Mouse (Mus musculus): ENCODE measurements at regions not wholly inside any gene's neighbourhood (a gene's known extent, or its start where the extent isn't known, plus 50 kb on each side); places are given as distances from the start of the nearest gene placed in this dataset.

DNA sequence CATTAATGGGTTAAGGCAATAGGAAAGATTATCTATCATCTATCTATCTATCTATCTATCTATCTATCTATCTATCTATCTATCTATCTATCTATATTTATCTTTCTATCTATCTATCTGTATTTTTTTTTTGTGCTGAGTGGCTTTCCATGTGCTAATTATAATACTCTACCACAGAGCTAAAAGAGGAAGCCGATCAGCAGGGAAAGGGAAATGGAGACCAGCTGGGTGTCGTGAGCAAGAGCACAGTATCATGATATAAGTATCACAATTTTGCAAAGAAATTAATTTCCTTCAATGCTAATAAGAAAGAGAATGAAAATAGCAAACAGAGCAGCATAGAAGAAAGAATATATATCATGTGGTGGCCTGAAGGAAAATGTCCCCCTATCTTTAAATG is 69.6 kb downstream of the Cldn1 start:
- TF ChIP-seq CTCF (IDR thresholded peaks at IDR 0.05; ENCODE audit: low read depth) (no peak), EP300 (IDR thresholded peaks at IDR 0.05; ENCODE audit: low read depth) (no peak)
- H3K4me1 ChIP-seq (replicated peaks; ENCODE audit: control insufficient read depth in 2 of 2, insufficient read depth in 2 of 2, low read length in 1 of 2) = no peaks in the 10 kb centered on the region
- no peak overlapping the region for H3K9ac ChIP-seq (replicated peaks)
- ATAC-seq (ENCODE audit: insufficient read depth) (no peak), DNase-seq (ENCODE audit: low read depth in 3 of 3, low spot score in 3 of 3) (no peak)
- H3K4me3 ChIP-seq (ENCODE audit: insufficient read depth in 1 of 2, low read depth in 2 of 2, low read length in 2 of 2) = no peak overlapping the region
- no peak overlapping the region for H3K27ac ChIP-seq
- 17% methylated on average over 2 of the region's 2 CpGs for WGBS (ENCODE audit: insufficient replicate concordance)
- H3K4me2 ChIP-seq (ENCODE audit: low read depth) = no peak overlapping the region
- H3K27me3 ChIP-seq (ENCODE audit: control insufficient read depth, insufficient read depth, low read length) = no peaks in the 10 kb centered on the region
- no peaks in the 10 kb centered on the region for H3K9me3 ChIP-seq (ENCODE audit: control insufficient read depth, low read length)
- no peaks in the 10 kb centered on the region for H3K36me3 ChIP-seq (replicated peaks; ENCODE audit: control insufficient read depth, insufficient read depth, low read depth)

GRCm38 (mm10) chr16:26291692-26292091 is 79.9 kb downstream of the Cldn1 start:
- Histone ChIP-seq H3K4me2 (ENCODE audit: low read depth) (no peak overlapping the region), H3K36me3 (replicated peaks; ENCODE audit: control insufficient read depth, insufficient read depth, low read depth) (no peaks in the 10 kb centered on the region), H3K4me3 (ENCODE audit: insufficient read depth in 1 of 2, low read depth in 2 of 2, low read length in 2 of 2) (no peak overlapping the region), H3K4me1 (replicated peaks; ENCODE audit: control insufficient read depth in 2 of 2, insufficient read depth in 2 of 2, low read length in 1 of 2) (no peaks in the 10 kb centered on the region), H3K9me3 (ENCODE audit: control insufficient read depth, low read length) (no peaks in the 10 kb centered on the region), H3K27me3 (ENCODE audit: control insufficient read depth, insufficient read depth, low read length) (no peaks in the 10 kb centered on the region), H3K9ac (replicated peaks) (no peak overlapping the region), H3K27ac (no peak overlapping the region)
- DNase-seq (ENCODE audit: low read depth in 3 of 3, low spot score in 3 of 3) (no peak), ATAC-seq (ENCODE audit: insufficient read depth) (no peak)
- TF ChIP-seq EP300 (IDR thresholded peaks at IDR 0.05; ENCODE audit: low read depth) = no peak
- TF ChIP-seq CTCF (IDR thresholded peaks at IDR 0.05; ENCODE audit: low read depth) = no peak
- WGBS (ENCODE audit: insufficient replicate concordance) = 50% methylated on average over 2 of the region's 2 CpGs

DNA sequence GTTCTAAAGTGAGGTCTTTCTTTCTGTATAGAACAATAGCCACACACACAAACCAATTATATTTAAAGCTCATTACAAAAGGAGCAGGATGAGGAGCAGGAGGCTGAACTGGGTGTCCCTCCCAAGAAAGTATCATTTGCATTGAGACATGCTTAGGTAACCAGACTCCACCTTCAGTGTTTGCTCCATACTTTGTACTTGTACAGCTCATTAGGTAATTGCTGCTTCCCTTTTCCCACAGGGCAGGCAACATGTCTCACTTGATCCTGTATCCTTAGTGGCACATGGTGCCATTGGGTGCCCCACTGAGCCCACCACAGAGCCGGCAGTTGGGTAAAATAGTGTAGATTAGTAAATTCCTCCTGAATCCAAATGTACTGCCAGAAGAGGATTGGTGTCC is 86.0 kb downstream of the Cldn1 start:
- no peaks in the 10 kb centered on the region for H3K9me3 ChIP-seq (ENCODE audit: control insufficient read depth, low read length)
- no peaks in the 10 kb centered on the region for H3K27me3 ChIP-seq (ENCODE audit: control insufficient read depth, insufficient read depth, low read length)
- H3K36me3 ChIP-seq (replicated peaks; ENCODE audit: control insufficient read depth, insufficient read depth, low read depth) = no peaks in the 10 kb centered on the region
- no peak overlapping the region for H3K27ac ChIP-seq
- 55% methylated on average over 1 of the region's 1 CpGs for WGBS (ENCODE audit: insufficient replicate concordance)
- no peak overlapping the region for H3K4me2 ChIP-seq (ENCODE audit: low read depth)
- no peak overlapping the region for H3K4me3 ChIP-seq (ENCODE audit: insufficient read depth in 1 of 2, low read depth in 2 of 2, low read length in 2 of 2)
- DNase-seq (ENCODE audit: low read depth in 3 of 3, low spot score in 3 of 3) (no peak), ATAC-seq (ENCODE audit: insufficient read depth) (no peak)
- TF ChIP-seq EP300 (IDR thresholded peaks at IDR 0.05; ENCODE audit: low read depth) (no peak), CTCF (IDR thresholded peaks at IDR 0.05; ENCODE audit: low read depth) (no peak)
- H3K4me1 ChIP-seq (replicated peaks; ENCODE audit: control insufficient read depth in 2 of 2, insufficient read depth in 2 of 2, low read length in 1 of 2) = no peaks in the 10 kb centered on the region
- no peak overlapping the region for H3K9ac ChIP-seq (replicated peaks)

DNA sequence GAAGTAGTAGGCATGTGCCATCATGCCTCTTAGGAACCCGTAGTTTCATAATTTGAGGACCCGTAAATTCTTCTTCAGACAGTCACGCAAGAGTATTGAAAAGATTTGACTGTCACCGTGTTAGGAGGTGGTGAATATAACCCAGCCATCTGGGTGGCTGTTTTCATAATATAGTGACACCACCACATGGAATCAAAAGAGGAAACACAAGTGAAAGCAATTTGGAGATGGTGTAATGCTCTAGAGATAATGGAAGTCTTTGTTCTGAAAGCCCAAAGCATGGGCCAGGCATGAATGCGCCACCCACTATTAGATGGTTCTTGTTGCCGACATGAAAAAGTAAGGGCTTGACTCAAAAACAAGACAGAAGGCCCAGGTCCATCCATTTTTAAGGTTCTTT is 86.9 kb downstream of the Cldn1 start:
- no peaks in the 10 kb centered on the region for H3K36me3 ChIP-seq (replicated peaks; ENCODE audit: control insufficient read depth, insufficient read depth, low read depth)
- no peaks in the 10 kb centered on the region for H3K27me3 ChIP-seq (ENCODE audit: control insufficient read depth, insufficient read depth, low read length)
- no peak overlapping the region for H3K4me2 ChIP-seq (ENCODE audit: low read depth)
- H3K27ac ChIP-seq = no peak overlapping the region
- WGBS (ENCODE audit: insufficient replicate concordance) = 74% methylated on average over 6 of the region's 6 CpGs
- no peaks in the 10 kb centered on the region for H3K4me1 ChIP-seq (replicated peaks; ENCODE audit: control insufficient read depth in 2 of 2, insufficient read depth in 2 of 2, low read length in 1 of 2)
- DNase-seq (ENCODE audit: low read depth in 3 of 3, low spot score in 3 of 3) (no peak), ATAC-seq (ENCODE audit: insufficient read depth) (no peak)
- no peaks in the 10 kb centered on the region for H3K9me3 ChIP-seq (ENCODE audit: control insufficient read depth, low read length)
- H3K9ac ChIP-seq (replicated peaks) = no peak overlapping the region
- H3K4me3 ChIP-seq (ENCODE audit: insufficient read depth in 1 of 2, low read depth in 2 of 2, low read length in 2 of 2) = no peak overlapping the region
- TF ChIP-seq EP300 (IDR thresholded peaks at IDR 0.05; ENCODE audit: low read depth) (no peak), CTCF (IDR thresholded peaks at IDR 0.05; ENCODE audit: low read depth) (no peak)

- H3K27me3 ChIP-seq (ENCODE audit: control insufficient read depth, insufficient read depth, low read length) = no peaks in the 10 kb centered on the region
- H3K4me3 ChIP-seq (ENCODE audit: insufficient read depth in 1 of 2, low read depth in 2 of 2, low read length in 2 of 2) = no peak overlapping the region
- H3K36me3 ChIP-seq (replicated peaks; ENCODE audit: control insufficient read depth, insufficient read depth, low read depth) = no peaks in the 10 kb centered on the region
- no peaks in the 10 kb centered on the region for H3K4me1 ChIP-seq (replicated peaks; ENCODE audit: control insufficient read depth in 2 of 2, insufficient read depth in 2 of 2, low read length in 1 of 2)
- no peak overlapping the region for H3K27ac ChIP-seq
- DNase-seq (ENCODE audit: low read depth in 3 of 3, low spot score in 3 of 3) (no peak), ATAC-seq (ENCODE audit: insufficient read depth) (no peak)
- WGBS (ENCODE audit: insufficient replicate concordance) = 11% methylated on average over 1 of the region's 1 CpGs
- no peak overlapping the region for H3K9ac ChIP-seq (replicated peaks)
- no peaks in the 10 kb centered on the region for H3K9me3 ChIP-seq (ENCODE audit: control insufficient read depth, low read length)
- H3K4me2 ChIP-seq (ENCODE audit: low read depth) = no peak overlapping the region
- TF ChIP-seq EP300 (IDR thresholded peaks at IDR 0.05; ENCODE audit: low read depth) = no peak
Measured at GRCm38 (mm10) chr16:26282418-26282817, 89.2 kb downstream of the Cldn1 start.

GRCm38 (mm10) chr16:26281496-26281895 is 90.1 kb downstream of the Cldn1 start:
- no peaks in the 10 kb centered on the region for H3K4me1 ChIP-seq (replicated peaks; ENCODE audit: control insufficient read depth in 2 of 2, insufficient read depth in 2 of 2, low read length in 1 of 2)
- 63% methylated on average over 2 of the region's 2 CpGs for WGBS (ENCODE audit: insufficient replicate concordance)
- DNase-seq (ENCODE audit: low read depth in 3 of 3, low spot score in 3 of 3) = no peak

More at GRCm38 (mm10) chr16:26281496-26281895, 90.1 kb downstream of the Cldn1 start:
- ATAC-seq (ENCODE audit: insufficient read depth) = no peak
- Histone ChIP-seq H3K9ac (replicated peaks) (no peak overlapping the region), H3K9me3 (ENCODE audit: control insufficient read depth, low read length) (no peaks in the 10 kb centered on the region), H3K36me3 (replicated peaks; ENCODE audit: control insufficient read depth, insufficient read depth, low read depth) (no peaks in the 10 kb centered on the region), H3K4me3 (ENCODE audit: insufficient read depth in 1 of 2, low read depth in 2 of 2, low read length in 2 of 2) (no peak overlapping the region), H3K4me2 (ENCODE audit: low read depth) (no peak overlapping the region), H3K27me3 (ENCODE audit: control insufficient read depth, insufficient read depth, low read length) (no peaks in the 10 kb centered on the region), H3K27ac (no peak overlapping the region)
- no peak for TF ChIP-seq CTCF (IDR thresholded peaks at IDR 0.05; ENCODE audit: low read depth)
- TF ChIP-seq EP300 (IDR thresholded peaks at IDR 0.05; ENCODE audit: low read depth) = no peak

Measured in liver, embryonic 14.5 days (tissue).